Mouse (Mus musculus) fat pad, adult 2 months (tissue): ENCODE results near the gene Zfp981.
"Not testable (repeated sequence)": the region's sequence is repeated elsewhere in the genome, so short reads cannot be mapped to it uniquely, and the experiment has no call there.

Experiments used
- DNase-seq: peaks from one replicate; pipeline ENCODE4 v3.0.0-alpha.2; 2011; ENCODE audit warnings: low read depth, low spot score; ENCODE audit errors: extremely low read depth

Zfp981 gene

DNA sequence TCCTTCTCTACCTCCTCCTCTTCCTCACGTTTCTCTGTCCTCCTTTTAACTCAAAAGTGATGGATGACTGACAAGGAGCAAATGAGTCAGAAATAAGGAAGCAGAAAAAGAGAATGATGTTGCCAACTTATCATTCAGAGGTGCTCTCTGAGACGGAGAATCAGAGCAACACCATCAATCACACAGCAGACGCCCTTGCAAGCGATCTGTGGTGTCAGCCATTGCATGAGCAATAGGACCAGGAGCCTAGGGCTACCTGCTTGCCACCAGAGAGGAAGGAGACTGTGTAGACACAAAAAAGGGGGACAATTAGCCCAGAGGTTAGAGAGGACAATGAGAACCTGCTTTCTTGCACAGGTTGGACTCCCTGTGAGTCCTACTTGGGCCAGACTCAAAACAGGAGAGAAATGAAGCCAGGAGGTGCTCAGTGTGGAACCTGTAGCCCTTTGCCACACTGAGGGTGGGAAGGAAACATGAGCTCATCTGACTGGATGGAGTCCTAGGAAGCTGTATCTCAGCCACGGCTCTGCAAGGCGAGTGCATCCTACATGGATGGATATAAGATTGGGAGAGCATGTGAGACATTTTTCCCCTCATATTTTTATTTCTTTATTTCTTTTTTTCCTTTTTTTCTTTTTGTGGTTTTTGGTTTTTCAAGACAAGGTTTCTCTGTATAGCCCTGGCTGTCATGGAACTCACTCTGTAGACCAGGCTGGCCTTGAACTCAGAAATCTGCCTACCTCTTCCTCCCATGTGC is 16.5 kb upstream of the Zfp981 start:
- DNase-seq = not testable (repeated sequence)

DNA sequence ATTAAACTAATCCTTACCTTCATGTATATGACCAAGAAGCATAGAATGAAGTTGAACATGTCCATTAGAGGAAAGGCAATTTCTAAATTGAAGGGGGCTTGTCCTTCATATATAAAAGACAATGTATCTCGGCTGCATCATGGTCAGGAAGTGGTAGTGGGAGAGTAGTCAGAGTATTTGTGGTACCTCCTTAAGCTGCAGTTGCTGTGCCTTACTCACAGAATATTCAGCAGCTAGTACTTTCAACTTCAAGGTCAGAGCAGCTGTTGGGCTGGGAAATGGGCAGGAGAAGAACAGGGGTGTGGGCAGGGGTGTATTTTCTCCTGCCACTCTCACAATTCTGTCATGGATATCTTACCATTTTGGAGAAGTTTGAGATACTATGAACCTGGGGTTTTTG is 15.1 kb upstream of the Zfp981 start:
- DNase-seq = not testable (repeated sequence)

DNA sequence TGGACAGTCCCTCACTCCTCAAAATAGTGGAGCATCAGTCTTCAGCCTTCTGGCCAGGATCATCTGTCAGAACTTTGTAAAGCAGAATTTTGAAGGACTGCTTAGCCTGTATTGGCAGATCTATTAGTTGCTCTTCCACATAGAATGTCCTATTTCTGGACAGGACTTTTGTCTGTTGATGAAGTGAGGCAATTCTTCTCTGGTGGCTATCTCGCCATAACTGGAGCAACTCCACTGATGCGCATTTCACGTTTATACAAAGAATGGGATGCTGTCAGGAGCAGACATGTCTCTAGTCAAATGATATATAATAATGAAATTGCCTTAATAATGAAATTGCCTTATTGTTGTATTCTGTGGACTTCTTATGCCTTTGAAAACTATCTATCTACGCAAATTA is 12.6 kb upstream of the Zfp981 start:
- not testable (repeated sequence) for DNase-seq

DNA sequence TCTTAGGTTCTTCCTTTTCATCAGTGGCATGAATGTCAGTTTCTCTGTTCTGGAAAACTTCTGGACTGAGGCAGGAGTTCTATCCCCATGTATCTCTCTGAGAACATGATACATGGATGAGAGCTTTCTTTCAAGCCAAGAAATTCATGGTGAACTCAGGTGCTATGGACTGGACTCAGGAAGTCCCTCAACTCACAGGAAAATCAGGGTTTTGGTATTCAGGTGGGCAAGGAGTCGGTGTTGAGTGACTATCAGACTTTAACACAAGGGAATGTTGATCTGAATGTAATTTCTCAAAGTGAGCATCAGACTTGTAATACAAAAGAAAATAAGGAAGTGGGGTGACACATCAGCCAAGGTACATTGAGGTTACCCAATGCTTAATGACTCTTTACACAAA is 9.8 kb upstream of the Zfp981 start:
- not testable (repeated sequence) for DNase-seq

DNA sequence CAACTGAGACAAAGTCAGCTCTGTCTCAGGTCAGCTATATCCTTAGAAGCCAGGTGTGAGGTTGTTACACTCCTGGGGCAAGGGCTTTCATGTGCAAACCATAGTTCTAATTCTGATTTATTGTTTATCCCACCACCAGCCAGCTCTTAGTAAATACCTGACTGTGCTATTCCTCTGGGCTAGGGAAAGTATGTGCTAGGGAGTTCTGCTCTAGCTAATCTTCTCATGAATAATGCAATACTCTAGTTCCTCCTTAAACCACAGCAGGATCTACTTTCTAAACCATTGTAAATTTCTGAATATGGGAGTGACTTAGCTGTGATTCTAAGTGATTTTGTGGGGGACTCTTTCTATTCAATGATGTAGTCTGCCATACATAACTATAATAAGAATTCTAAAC is 9.4 kb upstream of the Zfp981 start:
- no peak for DNase-seq

DNA sequence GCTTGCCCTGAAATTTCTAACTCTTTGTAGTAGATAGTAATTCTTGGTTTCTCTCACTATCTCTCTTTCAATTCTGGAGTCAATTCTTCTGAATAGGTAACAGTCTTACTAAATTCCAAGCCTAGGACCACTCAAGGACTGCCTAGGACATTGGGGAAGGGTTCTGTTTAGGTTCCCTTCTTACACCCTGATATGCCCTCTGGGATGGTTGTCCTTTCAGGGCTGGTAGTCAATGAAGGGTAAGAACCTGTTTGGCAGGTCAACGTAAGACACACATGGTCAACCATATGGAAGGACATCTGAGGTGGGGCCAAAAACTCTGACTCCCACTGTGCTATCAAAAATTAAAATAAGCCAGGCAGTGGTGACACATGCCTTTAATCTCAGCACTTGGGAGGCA is 9.0 kb upstream of the Zfp981 start:
- DNase-seq = no peak

DNA sequence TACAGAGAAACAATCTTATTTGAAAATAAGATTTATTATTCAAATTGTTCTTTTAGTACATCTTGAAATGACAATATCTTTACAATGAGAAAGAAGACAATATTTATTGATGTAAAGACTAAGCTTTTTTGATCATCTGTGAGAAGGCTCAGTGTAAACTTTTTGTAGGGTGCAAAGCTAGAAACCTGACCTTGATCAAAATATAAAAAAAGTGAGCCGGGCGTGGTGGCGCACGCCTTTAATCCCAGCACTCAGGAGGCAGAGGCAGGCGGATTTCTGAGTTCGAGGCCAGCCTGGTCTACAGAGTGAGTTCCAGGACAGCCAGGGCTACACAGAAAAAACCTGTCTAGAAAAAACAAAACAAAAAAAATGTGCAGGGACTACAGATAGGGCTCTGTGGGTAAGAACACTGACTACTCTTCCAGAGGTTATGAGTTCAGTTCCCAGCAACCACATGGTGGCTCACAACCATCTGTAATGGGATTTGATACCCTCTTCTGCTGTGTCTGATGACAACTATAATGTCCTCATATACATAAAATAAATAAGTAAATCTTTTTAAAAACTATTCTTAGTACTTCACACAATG is 8.4 kb upstream of the Zfp981 start:
- DNase-seq = not testable (repeated sequence)

DNA sequence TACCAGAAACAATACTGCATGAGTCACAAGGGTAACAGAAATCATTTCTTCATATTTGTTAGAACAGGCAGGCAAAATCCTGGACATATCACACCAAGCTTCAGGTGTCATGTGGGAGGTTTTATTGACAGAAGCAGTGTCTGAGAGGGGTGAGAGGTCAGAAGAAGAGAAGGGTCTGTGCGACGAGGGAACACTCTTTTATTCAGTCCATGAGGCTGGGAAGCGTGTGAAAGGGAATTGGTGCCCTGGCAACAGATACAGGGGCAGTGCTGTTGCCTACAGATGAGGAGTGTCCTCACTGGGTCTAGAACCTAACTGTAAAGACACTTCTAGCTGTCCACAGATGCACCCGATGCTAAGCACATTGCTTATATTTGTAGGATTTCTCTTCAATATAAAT is 6.8 kb upstream of the Zfp981 start:
- no peak for DNase-seq

DNA sequence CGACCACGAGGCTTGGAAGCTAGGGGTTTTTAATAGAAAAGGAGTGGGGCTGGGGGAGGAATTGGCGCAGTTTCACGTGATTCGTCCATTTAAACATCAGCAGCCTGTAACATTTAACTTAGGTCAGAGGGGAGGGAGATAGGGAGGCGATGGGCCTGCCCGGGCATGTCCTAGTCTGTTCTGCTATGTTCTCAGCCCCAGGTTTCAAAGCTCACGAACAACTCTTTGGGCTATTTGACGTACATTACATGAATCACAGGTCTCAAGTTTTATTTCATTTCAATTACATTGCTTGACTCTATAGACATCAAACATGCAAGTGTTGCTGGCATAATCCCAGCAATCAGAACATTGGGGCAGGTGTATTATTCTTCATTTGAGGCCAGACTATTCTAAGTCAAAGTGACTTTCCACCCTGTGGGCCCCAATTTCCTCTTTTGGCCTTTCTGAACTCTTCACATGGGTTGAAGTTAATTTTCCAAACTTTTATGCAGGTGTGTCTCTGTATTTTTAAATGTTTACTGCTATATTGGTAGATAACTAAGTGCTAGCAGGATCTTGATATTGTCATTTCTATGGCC is 4.0 kb upstream of the Zfp981 start:
- DNase-seq = not testable (repeated sequence)

DNA sequence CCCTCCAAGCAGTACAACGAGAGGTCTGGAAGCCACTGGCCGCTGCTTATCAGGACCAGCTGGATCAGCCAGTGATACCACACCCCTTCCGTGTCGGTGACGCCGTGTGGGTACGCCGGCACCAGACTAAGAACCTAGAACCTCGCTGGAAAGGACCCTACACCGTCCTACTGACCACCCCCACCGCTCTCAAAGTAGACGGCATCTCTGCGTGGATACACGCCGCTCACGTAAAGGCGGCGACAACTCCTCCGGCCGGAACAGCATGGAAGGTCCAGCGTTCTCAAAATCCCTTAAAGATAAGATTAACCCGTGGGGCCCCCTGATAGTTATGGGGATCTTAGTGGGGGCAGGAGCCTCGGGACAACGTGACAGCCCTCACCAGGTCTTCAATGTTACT is 7.2 kb downstream of the Zfp981 start:
- DNase-seq = not testable (repeated sequence)

DNA sequence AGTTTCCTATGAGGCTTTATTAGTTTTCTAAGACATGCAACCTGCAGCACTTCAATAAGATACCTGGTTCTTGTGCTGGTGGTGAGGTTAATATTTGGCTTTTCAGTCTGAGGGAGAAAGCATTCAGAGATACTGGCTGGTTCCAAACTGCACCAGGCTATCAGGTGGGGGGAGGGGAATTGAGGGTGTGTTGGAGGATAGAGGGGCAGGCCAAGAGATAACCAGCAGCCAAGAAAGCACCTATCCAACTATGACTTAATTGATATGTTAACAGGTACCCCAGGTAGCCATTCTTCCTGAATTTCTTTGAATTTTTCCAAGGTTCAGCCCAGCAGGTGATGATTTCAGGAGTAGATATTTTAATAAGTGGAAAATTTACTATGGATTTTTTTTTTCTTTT is 10.0 kb downstream of the Zfp981 start:
- not testable (repeated sequence) for DNase-seq

DNA sequence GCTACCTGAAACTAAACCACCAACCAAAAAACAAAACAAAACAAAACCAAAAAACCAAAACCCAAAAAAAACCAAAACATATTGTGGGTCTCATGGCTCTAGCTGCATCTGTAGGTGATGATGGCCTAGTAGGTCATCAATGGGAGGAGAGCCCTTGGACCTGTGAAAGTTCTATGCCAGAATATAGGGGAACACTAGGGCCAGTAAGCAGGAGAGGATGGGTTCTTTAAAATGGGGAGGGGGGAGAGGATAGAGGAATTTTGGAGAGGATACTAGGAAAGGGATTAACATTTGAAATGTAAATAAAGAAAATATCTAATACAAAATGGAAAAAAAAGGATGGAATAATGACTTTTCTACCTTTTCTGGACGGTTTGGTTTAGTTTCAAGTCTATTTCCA is 14.6 kb downstream of the Zfp981 start:
- no peak for DNase-seq

DNA sequence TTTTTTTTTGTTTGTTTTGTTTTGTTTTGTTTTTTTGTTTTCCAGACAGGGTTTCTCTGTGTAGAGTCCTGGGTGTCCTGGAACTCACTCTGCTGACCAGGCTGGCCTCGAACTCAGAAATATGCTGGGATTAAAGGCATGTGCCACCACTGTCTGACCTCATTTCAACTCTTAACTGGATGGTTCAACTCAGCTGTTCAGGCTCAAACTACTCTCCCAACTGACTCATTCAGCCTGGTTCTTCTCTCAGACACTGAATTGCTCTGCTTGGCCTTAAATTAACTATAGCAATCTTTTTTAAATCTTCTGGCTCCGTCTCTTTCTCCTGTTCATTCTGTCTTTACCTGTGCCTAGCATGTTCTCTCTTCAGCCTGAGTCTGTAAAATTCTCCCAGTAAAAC is 15.3 kb downstream of the Zfp981 start:
- not testable (repeated sequence) for DNase-seq

DNA sequence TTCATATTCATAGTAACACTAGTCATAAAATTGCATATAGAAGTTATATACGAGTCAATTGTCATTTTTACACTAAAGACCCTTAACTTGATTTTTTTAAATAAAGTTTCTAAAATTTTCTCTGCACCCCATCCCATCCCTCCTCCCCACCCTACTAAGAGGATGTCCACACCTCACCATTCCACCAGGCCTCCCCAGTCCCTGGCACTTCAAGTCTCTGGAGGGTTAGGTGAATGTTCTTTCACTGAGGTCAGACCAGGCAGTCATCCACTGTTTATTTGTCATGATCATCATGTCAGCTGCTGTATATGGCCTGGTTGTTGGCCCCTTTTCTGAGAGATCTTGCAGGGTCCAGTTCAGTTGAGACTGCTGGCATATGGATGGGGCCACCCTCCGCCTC is 18.9 kb downstream of the Zfp981 start:
- no peak for DNase-seq

DNA sequence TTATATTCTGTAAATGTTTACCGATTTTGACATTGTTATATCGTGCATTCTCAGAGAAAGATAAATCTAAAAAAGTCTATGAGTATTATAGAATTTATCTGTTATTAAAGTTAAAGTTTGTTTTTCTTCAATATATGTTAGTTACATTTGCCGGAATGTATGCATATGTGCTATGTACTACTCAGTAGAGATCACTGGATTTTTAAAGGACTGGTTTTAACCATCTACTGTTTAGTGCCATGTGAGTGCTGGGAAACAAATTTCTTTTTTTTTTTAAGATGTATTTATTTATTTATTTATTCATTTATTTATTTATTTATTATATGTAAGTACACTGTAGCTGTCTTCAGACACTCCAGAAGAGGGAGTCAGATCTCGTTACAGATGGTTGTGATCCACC is 32.7 kb downstream of the Zfp981 start:
- no peak for DNase-seq

DNA sequence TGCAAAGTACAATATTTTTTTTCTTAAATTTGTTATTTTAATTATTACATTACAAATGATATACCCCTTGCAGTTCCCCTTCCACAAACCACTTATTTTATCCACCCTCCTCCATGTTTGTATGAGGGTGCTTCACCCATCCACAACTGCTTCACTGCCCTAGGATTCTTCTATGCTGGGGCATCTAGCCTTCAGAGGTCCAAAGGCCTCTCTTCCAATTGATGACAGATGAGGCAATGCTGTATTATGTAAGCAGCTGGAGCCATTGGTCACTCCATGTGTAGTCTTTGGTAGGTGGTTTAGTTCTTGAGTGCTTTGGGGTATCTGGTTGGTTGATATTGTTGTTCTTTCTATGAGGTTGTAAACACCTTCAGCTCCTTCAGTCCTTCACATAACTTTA is 34.1 kb downstream of the Zfp981 start:
- DNase-seq = no peak

DNA sequence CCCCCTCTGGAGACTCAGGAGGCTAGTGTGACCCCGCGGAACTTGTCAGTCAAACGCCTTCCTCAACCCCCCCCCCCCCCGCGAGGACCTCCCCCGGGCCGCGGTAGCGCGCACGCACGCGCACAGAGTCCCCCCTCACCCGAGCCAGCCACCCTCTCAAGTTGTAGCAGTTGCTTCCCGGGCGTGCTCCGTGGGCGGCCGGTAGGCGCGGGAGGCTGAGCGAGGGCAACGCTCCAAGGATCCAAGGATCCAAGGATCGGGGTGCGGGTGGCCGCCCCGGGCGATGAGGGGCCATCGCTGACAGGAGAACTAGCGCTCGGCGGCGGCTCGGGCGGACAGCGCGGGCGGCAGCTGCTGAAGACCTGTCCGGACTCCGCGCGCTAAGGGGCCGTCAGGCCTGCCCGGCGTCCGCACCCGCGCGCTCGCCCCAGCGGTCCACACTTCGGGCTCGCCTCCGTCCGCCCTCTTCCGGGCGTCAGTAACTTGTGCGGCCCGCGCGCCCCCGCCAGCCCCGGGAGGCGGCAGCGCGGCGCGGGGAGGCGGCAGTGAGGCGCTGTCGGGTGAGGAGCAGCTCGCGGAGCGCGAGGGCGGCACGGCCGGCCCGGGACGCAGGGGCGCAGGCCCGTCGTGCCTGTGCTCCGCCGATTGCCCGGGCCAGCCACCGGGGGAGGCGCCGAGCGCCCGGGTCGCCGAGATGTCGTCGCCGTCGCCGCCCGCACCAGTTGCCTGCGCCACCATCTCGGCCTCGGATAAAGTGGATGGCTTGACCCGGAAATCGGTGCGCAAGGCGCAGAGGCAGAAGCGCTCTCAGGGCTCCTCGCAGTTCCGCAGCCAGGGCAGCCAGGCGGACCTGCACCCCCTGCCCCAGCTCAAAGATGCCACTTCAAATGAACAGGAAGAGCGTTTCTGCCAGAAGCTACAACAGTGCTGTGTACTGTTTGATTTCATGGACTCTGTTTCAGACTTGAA is 78.4 kb downstream of the Zfp981 start:
- not testable (repeated sequence) for DNase-seq
